In the genomic region with DNA sequence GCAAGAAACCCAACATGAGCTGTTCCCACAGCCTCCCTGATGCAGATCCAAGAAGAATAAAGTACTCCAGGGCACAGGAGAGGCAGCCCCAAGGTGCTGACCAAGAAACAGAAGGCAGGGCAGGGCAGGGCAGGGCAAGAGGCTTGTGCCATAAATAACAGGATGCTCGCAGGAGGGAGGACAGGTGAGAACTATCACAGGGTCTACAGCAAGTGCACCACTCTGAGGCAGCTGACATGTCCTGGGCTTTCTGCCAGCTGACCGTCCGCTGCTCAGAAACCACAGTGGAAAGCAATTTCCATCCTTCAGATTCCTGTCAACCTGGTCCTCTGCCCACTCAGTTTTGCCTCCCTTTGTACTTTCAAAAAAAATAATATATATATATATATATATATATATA, we compare ENCODE assay signal across 12 mouse cellular contexts.
DNase-seq lines count a peak whose midpoint lies in the region; ATAC-seq lines count a peak whose summit lies in the region.
"Had no signal": no experiment of that assay in that cellular context is flagged by ENCODE, and none has a peak within 500 bp of the region (broad histone marks: within the 10 kb centered on the region; RNA-seq: fewer than 3 reads in every experiment).

No protein-coding gene starts in this region.

- no peak overlapping the region for H3K4me2 ChIP-seq in heart, embryonic 11.5 days
- no peak overlapping the region for H3K4me2 ChIP-seq in kidney, embryonic 16.5 days (replicated peaks; ENCODE audit: low read depth, low read length)
- H3K4me2 ChIP-seq: embryonic facial prominence, embryonic 12.5 days had no signal

- H3K27ac ChIP-seq in heart, embryonic 11.5 days (ENCODE audit: low read depth, low read length) = 0 out of 2 replicates have a peak overlapping the region, but pooled peaks have one; percentile 22
- no peak overlapping the region for H3K27ac ChIP-seq in kidney, embryonic 16.5 days (ENCODE audit: low read length)
- H3K27ac ChIP-seq: embryonic facial prominence, embryonic 12.5 days had no signal

- H3K4me3 ChIP-seq in heart, embryonic 11.5 days (ENCODE audit: low read depth, low read length) = no peak overlapping the region
- no peak overlapping the region for H3K4me3 ChIP-seq in kidney, embryonic 16.5 days (ENCODE audit: low read length)
- H3K4me3 ChIP-seq: embryonic facial prominence, embryonic 12.5 days had no signal

- peaks cover 9% of the 10 kb centered on the region for H3K4me1 ChIP-seq in heart, embryonic 11.5 days (ENCODE audit: control insufficient read depth, insufficient read depth, low read length)
- no peaks in the 10 kb centered on the region for H3K4me1 ChIP-seq in kidney, embryonic 16.5 days (ENCODE audit: insufficient read depth, low read length)
- H3K4me1 ChIP-seq: embryonic facial prominence, embryonic 12.5 days had no signal

- intact Hi-C loops in heart, postnatal 36 days (cut with DNase I) = no loop called here

- ATAC-seq in heart, embryonic 11.5 days (replicated peaks; ENCODE audit: insufficient number of reproducible peaks, low FRiP score, low TSS enrichment) = peak; percentile 65
- ATAC-seq in kidney, embryonic 16.5 days (ENCODE audit: low FRiP score, low TSS enrichment) = peak; percentile 74
- ATAC-seq: Patski had no signal

- no peaks in the 10 kb centered on the region for H3K9me3 ChIP-seq in heart, embryonic 11.5 days (replicated peaks; ENCODE audit: control insufficient read depth, low read length)
- H3K9me3 ChIP-seq in kidney, embryonic 16.5 days (ENCODE audit: low read length) = no peaks in the 10 kb centered on the region
- H3K9me3 ChIP-seq: embryonic facial prominence, embryonic 12.5 days had no signal

- DNase-seq in heart, postnatal 36 days = no peak
- DNase-seq in kidney, adult 11 months = no peak
- DNase-seq in brain, adult 2 months (ENCODE audit: low read depth, low spot score) = peak; percentile 51
- peak; percentile 37 to 54 for DNase-seq in kidney, postnatal 4 days
- no peak for DNase-seq in frontal cortex, postnatal 36 days (ENCODE audit: low spot score in 2 of 2)
- DNase-seq: adrenal gland, adult 2 months; right cerebral cortex, postnatal 14 days; thymus, postnatal 36 days had no signal

- no peaks in the 10 kb centered on the region for H3K27me3 ChIP-seq in heart, embryonic 11.5 days (ENCODE audit: control insufficient read depth, insufficient read depth, low read length)
- no peaks in the 10 kb centered on the region for H3K27me3 ChIP-seq in kidney, embryonic 16.5 days (ENCODE audit: insufficient read depth, low read length)
- H3K27me3 ChIP-seq: embryonic facial prominence, embryonic 12.5 days had no signal

- 11% methylated on average over 3 of the region's 3 CpGs for WGBS in heart, embryonic 11.5 days (ENCODE audit: insufficient replicate concordance)
- WGBS in kidney, embryonic 16.5 days = 2% methylated on average over 3 of the region's 3 CpGs

- no peaks in the 10 kb centered on the region for H3K36me3 ChIP-seq in heart, embryonic 11.5 days (ENCODE audit: control insufficient read depth, insufficient read depth, low read length)
- no peaks in the 10 kb centered on the region for H3K36me3 ChIP-seq in kidney, embryonic 16.5 days (ENCODE audit: insufficient read depth, low read length)
- H3K36me3 ChIP-seq: embryonic facial prominence, embryonic 12.5 days had no signal

- no peak overlapping the region for H3K9ac ChIP-seq in heart, embryonic 11.5 days (ENCODE audit: low read depth, low read length)
- H3K9ac ChIP-seq in kidney, embryonic 16.5 days (replicated peaks; ENCODE audit: low read length) = no peak overlapping the region
- H3K9ac ChIP-seq: embryonic facial prominence, embryonic 12.5 days had no signal

Comparison
In these comparisons a context has a peak if more than half of its experiments do, and no peak if none do; other contexts are left out.
1. DNase-seq: peak in brain, adult 2 months (single experiment) and kidney, postnatal 4 days (2 of 2); none in heart, postnatal 36 days (0 of 2), kidney, adult 11 months (single experiment) and frontal cortex, postnatal 36 days (0 of 2).